Mouse (Mus musculus): ENCODE measurements around the gene Cybrd1.

Gene Cybrd1

DNA sequence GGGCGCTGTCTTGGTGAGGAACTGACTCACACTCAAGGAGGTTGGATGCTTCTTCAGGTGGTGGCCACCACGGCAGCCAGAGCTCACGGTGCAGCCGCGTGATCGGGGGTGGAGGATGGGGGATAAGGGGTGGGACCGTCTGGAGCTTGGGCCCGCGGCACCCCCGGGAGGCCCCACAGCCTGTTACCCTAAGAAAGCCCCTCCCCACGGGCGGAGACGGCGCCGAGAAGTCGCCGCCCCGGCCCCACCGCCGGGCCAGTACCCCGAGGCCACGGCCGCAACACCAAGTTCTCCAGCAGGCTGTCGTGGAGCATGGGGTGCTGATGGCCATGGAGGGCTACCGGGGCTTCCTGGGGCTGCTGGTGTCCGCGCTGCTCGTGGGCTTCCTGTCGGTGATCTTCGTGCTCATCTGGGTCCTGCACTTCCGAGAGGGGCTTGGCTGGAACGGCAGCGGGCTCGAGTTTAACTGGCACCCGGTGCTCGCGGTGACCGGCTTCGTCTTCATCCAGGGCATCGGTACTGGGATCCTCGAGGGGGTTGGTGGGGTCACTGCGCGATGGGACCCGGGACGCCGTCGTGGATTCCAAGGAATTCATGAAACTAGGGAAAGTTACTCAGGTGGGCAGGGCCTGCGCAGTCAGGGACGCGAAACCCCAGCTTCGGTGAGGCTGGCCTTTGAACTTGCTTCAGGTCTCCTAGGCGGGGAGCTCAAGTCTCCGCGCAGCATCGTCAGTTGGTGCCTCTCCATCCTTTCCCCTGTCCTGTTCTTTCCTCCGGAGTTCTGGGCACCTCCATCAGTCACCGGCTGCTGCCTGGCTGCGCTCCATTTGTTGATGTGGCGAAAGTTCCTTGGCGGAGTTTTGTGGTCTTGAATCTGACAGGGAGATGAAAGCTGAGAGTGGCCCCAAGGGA is at the start of gene Cybrd1:
Gene Cybrd1, plus strand, starts transcription at position 127 of the 912 bp plus-strand sequence.
- DNase-seq, result peak; percentile 38

DNA sequence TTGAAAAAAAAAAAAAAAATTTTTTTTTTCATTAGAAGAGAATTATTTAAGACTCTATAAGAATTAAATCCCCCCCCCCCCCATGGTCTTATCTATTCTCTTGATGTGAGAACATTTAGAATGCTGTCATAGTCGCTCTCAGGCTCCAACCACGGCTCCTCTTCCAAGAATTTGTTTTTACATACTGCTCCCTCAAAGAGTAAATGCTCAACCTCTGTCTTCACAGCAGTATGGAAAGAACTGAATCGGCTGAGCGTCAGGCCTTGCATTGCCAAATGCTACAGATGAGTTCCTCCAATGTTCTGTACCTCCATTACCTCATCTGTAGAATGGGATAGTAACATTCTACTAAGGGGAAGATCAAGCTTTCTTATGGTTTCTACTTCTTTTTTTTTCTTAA is 46.1 kb upstream of the Cybrd1 start:
- no peak for DNase-seq

DNA sequence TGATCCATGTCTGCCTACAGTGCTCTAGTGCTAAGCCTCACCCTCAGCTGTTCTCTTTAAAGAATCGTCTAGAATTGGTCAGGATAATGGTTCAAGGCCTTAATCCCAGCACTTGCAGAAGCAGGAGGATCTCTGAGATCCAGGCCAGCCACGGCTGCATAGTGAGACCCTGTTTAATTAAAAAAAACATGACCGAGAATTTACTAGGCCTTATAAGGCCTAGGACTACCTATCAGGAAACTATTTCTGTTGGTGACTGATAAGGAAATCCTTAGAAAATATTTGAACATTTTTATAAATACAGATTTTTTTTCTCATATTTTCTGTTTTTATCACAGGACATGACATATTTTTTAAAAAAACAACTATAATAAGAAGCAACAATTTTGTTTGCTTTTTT is 44.4 kb upstream of the Cybrd1 start:
- no peak for DNase-seq

DNA sequence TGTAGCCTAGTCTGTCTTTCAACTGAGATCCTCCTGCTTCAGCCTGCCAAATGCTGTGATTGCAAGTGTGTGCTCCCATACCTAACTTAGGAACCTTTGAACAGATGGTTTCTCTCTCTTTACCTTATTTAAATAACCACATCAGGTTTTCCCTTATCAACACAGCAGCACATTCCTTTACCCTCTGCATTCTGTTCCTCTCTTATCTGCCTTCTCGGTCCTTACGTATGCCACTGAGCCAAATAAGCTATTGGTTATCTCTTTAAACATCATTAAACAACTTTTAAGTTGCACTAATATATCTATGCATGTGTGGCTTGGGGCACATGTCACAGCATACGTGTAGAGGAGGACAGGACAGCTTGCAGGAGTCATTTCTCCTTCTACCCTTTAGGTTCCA is 43.9 kb upstream of the Cybrd1 start:
- no peak for DNase-seq

DNA sequence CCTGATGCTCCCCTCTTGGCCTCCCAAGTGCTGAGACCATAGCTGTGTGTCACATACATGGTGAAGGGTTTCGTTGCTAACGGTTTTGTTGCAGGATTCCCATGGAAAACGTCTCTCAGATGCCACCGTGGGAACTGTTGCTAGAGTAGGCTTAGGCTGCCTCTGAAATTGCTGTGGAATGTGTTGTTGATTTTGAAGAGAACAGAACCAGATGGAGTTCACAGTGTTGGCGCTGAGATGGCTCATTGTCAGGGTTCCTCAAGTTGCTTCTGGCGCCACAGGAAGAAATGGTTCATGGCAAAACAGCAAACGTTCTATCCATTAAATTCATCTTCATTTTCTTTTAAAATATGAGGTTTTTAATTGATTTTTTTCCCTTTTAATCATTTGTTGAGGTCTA is 35.3 kb upstream of the Cybrd1 start:
- DNase-seq, result no peak

DNA sequence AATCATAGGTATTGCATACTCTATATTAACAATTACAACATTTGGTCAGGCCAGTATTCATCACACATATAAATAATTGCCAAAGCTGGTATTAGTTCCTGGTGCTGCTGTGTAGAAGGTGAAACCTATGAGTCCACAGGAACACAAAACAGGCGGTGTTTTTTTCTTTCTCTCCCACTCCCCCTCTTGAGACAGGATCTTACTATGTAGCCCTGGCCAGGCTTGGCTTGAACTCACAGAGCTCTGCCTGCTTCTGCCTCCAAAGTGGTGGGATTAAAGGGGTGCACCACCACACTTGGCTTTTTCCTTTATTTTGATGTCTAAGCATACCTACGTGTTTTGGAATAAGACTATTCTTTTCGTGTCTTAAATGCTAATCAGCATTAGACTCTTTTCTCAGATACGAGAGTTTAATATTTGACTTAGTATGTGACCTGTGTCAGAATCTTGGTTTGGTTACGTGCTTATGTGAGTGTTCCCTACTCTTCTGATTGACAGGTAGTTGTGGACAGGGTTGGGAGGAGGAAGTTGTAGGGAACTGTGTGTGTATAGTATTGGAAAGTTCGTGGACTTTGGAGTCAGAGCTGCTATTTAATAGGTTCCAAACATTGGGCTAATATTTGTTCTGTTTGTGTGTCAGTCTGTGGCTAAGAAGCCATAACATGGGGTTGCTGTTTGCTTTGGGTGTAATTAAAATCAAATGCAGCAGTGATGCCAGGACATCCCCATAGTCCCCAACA is 34.1 kb upstream of the Cybrd1 start:
- no peak for DNase-seq

DNA sequence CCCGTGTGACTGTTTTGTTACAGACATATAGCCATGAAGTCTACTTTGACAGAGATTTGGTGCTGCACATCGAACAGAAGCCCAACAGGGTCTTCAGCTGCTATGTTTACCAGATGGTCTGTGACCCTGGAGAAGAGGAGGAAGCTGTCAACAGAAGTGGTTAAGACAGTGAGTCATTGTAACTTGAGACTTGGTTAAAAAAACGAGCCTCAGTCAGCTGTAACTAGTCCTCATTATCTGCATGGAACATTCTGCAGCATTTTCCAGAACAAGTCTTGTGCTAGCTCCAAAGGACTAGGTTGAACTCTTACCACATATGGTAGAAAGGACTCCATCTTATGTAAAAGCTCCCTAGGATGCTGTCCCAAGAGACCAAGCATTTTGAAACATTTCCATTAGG is 28.0 kb upstream of the Cybrd1 start:
- no peak for DNase-seq

DNA sequence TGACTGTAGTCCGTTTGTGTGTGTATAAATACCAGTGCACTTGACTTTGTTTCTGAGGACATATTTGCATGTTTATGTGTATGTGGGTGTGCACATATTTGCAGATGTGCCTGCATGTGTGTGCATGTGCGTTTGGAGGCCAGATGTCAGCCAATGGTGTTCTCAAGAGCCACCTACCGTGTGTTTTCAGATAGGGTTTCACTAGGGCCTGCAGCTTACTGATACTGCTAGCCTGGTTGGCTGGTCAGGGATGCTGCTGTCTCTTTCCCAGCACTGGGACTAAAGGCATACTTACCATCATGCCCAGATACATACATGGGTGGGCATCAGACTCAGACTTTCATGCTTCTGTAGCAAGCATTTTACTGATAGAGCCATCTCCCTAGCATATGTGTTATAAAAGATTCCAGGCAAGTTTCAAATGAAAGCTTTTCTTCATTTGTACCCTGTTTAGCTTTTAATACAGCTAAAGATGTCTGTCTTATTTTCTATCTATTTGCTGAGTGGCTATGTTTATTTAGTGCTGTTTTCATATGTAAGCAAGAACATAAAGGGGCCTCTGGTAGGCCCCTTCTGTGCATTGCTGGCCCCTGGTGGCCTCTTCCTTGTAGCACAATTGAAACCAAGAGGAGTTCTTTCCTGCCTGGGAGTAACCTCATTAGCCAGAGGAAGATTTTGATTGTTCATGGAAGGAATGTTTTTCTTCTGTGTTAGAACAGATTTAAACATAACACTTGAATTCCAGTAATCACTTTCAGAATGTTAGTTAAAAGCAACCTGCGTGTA is 26.9 kb upstream of the Cybrd1 start:
- no peak for DNase-seq

DNA sequence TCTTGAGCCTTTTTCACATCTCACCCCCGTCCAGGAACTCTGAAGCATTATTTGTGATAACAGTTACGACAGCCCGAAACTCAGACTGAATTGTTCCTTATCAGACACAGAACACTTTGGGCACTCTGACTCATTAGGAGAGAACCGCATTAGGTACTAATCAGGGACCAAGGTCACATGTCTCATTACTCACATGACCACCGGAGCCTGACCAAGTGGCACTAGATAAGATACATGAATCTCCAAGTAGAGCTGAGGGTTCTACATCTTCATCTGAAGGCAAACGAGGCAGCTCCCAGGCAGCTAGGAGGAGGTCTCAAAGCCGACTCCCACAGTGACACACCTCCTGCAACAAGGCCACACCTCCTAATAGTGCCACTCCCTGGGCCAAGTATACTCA is 21.6 kb upstream of the Cybrd1 start:
- no peak for DNase-seq

DNA sequence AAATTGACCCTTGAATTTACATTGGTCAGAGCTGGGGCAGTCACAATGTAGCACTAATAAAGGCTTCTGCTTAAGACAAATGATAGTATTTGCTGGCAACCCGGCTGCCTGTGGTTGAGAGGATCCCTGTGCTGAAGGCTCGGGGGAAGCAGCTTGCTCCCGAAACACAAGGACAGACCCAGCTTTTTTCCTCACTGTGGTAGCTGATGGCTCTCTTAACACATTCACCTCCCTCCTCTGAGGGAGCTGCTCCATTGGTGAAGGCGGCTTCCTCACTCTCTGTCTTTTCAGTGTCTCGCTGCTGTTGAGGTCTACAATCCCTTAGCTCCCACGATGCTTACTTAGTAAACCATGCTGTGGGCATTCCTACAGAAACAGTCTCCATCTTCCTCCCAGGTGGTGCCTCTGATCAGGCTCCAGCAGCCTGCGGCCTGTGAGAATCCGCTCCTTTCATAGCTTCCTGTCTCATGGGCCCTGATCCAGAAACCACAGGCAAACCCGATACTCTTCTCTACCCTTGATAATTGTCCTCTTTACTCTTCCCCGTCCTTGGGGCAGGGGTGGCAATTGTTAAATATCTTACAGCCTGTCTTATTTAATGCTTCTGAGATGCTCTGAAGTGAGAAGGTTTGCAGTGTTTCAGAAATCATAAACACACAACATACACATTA is 15.0 kb upstream of the Cybrd1 start:
- no peak for DNase-seq

DNA sequence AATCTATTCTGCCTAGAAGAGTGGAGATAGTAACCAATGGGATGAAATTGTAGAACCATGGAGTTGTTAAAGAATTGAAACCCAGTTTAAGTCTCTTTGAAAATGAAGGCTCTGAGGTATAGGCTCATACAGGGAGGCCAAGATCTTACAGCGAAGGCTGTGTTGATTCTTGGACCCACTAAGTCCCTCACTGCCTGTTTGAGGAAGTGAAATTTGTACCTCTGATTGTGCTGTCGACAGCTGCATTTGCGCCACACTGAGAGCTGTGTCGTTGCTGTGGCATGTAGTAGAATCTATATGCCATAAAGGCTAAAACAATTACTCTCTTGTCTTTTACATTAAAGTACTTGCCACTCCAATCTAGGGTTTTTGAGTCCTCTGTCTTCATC is 14.4 kb upstream of the Cybrd1 start:
- DNase-seq, result no peak

DNA sequence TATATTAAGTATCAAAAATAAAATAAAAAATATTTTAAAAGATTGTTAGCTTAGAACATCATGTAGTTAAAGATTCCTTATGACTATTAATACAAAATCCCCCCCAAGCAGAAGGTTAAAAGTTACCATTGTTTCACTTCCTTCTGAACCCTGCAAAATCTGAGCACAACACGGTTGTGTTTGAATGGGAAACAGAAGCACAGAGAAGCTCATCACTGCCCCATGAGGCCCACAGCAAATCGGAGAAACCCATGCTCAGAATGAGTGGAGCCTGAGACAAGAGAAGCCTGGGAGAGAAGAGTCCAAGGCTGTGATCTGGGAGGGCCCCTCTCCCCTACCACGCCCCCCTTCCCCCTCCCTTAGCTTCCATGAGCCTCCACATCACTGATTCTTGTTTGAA is 13.0 kb upstream of the Cybrd1 start:
- DNase-seq, result no peak

DNA sequence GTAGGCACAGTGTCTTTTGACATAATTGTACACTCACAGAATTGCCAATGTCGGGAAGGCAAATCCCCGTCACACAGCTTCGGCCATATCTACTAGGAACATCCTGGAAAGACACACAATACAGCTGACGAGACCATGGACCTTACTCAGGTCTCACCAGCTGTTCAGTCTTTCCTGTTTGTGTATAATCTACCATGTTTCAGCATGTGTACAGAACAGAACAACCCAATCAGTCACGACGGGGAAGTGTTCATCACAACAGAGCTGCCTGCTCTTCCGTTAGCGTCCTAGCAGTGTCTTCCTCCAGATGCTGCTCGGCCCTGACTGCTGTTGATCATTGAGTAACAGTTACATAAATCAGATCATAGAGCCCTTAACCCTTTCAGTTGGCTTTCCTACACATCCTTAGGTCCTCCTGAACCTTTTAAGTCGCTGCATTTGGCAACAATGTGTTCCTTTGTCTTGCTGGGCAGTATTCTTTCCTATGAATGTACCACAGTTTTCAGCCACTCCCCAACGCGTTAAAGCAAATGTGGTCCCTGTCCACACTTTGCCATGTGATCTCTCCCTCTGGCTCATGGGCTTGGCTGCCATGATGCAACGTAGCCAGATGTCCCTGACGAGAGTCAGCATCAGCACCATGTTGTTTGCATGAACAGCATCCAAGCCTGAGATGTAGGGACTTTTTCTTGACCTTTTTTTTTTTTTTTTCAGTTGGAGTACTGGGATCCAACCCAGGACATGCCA is 12.1 kb upstream of the Cybrd1 start:
- DNase-seq, result no peak

DNA sequence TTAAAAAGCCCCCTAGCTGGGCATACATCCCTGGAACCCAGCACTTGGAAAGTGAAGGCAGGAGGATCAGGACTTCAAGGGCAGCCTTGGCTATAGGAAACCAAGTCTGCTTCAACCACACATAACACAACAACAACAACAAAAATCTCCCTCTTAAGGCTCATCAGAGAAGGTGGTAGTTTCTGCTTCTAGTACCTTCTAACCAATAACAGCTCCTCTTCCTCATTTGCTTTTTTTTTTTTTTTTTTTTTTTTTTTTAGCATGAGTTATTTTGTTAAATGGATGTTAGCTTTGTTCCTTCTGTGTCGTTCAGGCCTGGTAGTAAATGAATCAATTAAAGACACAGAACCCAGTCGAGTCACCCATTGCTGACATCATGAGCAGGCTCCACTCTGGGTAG is 10.5 kb upstream of the Cybrd1 start:
- no peak for DNase-seq

DNA sequence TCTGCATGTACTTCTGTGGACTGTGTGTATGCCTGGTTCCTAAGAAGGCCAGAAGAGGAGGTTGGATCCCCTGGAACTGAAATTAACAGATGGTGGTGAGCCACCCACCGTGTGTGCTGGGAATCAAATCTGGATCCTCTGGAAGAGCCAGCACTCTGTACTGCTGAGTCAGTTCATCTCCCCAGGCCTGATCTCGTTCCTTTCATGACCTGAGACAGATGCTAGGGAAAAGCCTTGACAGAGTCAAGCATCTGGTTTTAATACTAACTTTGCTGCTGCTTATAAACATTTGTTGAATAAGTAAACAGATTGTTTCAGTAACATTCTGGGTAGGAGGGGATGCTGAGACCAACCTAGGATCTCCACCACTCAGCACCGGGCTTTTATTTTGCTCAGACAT is 9.2 kb upstream of the Cybrd1 start:
- DNase-seq, result no peak

DNA sequence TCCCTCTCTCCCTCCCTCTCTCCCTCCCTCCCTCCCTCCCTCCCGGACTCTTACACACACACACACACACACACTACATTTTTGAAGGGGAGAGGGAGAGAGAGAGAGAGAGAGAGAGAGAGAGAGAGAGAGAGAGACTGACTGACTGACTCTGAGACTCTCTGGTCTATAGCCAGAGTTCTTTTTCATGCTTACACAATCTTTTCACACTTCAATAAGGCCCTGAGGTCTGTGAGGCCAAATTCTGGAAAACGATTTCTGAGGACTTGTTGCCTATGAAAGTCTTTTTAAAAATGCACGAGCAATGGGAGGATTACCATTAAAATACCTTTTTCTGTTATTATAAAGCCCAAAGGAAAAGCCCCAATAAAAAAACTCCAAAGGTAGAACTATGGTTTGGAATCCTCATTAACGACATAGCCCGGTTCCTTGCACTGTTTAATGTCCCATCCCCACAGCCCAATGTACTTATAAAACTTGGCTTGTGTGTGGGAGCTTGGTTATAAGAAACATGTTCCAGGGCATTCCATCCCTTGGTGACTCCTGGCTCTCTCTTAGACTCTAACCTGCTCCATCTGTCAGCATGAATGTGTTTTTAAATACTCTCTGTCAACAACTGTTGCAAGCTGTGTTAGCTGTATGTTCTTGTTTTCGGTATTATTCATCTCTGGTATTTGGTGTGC is 4.1 kb upstream of the Cybrd1 start:
- no peak for DNase-seq

DNA sequence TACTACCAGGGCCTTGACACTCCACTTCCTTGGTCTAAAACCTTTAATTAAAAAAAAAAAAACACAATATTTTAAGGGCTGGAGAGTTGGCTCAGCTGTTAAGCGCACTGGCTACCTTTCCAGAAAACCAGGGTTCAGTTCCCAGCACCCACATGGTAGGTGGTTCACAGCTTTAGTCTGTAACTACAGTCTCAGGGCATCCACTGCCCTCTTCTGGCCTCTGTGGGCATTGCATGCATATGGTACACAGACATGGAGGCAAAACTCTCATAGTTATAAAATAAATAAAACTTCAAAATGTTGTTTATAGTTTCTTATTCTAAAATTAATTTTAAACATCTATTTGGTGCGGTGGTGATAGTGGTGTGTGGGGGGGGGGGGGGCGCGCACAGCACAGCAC is 1.6 kb upstream of the Cybrd1 start:
- DNase-seq, result no peak

DNA sequence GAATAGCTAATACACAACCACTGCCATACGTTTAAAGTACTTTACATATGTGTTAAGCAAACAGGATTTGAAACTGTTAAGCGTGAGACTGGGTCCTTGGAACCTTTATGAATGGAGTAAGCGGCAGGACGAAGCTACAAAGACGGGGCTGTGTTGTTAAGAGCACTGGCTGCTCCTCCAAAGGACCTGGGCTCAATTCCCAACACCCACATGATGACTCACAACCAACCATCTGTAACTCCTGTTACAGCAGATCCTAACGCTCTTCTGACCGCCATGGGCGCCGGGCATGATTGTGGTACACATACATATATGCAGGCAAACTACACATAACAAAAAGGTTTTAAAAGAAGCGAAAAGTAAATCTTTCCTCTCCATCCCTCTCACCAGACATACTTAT is 3.1 kb downstream of the Cybrd1 start:
- no peak for DNase-seq

DNA sequence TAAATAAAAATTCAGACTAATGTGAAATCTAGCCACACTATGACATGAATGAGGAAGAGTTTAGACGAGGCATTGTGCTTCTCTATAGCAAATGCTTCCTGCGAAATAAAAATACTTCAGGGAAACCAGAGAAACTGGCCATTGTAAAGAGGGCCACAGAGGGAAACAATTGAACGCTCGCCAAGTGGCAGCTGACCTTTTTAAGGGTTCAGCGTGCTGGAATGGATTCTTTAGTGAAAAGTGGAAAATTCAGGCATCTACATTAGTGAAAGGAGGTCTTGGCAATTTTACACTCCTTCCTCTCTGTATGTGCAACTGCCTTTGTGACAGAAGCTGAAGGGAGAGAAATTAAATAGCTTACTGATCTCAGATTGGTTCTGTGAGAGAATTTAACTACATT is 3.7 kb downstream of the Cybrd1 start:
- peak; percentile 12 for DNase-seq

DNA sequence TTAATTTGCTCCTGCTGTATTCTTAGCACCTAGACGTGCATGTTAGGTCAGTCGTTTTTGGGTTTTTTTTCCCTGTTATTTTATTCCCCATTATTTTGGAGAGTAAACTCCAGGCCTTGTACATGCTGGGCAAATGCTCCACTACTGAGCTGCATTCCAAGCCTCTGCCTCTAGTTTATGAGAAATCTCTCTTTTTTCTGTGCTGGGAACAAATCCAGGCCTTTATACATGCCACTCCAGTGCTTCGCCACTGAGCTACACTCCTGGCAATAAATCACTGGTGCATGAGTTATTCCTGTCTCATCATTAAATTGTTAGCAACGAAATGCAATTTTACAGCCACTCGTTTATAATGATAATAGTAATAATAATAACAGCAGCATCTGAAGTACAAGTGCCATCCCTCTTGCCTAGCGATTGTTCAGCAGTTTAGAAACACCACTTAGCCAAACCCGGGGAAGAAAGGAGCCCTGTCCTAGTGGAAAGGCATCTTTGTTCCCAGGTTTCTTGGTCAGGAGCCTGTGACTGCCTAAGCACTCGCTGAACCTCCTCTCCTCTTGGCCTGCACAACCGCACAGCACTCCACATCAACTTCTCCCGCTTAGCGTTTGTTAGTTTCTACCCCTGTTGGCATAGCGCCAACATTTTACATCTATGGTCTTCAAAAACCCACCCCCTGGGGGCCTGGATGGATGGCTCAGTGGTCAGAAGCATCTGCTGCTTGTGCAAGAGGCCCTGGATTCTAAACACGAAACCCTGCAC is 4.7 kb downstream of the Cybrd1 start:
- no peak for DNase-seq

DNA sequence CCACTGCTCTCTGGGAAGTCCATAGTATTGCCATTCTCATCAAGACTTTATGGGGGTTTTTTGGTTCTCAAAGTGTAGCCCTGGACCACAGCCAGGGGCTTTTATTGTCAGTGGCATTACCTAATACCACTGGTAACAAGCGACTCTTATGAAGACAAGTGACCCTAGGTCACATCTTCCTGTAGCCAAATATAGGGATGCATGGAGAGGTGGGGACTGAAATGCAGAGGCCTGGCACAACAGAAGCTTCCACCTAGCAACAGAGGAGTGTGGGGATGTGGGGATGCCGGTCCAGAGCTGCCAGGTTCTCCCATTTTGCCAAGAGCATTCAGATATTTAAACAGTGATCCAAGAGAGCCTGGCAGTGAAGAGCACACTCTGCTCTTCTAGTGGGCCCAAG is 5.9 kb downstream of the Cybrd1 start:
- DNase-seq, result no peak
